Mouse (Mus musculus) liver, embryonic 14.5 days (tissue): ENCODE results near the gene Wdr35. TPM values are rescaled to one million over a fixed set of nuclear protein-coding genes. Genes with fewer than 3 reads are reported as not detected.

Source experiments
- ATAC-seq: fragments of 200-750 bp; cut with Nextera tagmentation; 2 replicates; pipeline ENCODE4 v1.8.0; 2017; ENCODE audit warnings: moderate number of reproducible peaks, mild to moderate bottlenecking, moderate library complexity; ENCODE audit not compliant: insufficient read depth
- DNase-seq, 3 experiments: peaks; one replicate each; pipeline ENCODE4 v3.0.0-alpha.2; 2012 to 2013; ENCODE audit warnings: low read depth in 3 of 3, low spot score in 3 of 3
- H3K27ac ChIP-seq: fragments of 300-500 bp; sonication (generic); 2 replicates; pipeline ENCODE4 v1.5.1; 2014; ENCODE audit warnings: moderate library complexity, mild to moderate bottlenecking, control low read depth, inconsistent platforms
- H3K27me3 ChIP-seq: fragments of 300-500 bp; sonication (generic); 2 replicates; pipeline ENCODE4 v1.6.1; 2014; ENCODE audit warnings: mild to moderate bottlenecking, low read length, moderate library complexity; ENCODE audit not compliant: control insufficient read depth, insufficient read depth
- H3K36me3 ChIP-seq: fragments of 300-500 bp; sonication (generic); replicated peaks from 2 replicates; pipeline ENCODE4 v1.6.1; 2014; ENCODE audit warnings: low read depth; ENCODE audit not compliant: control insufficient read depth, insufficient read depth
- H3K4me1 ChIP-seq, 2 experiments: fragments of 200-500 bp in 1 of 2; fragments of 300-500 bp in 1 of 2; sonication (generic) in 1 of 2; replicated peaks; 2 replicates each; pipeline ENCODE4 v1.6.1; 2012 to 2014; ENCODE audit warnings: antibody characterized with exemption in 1 of 2, inconsistent platforms in 1 of 2, low read length in 1 of 2; ENCODE audit not compliant: control insufficient read depth in 2 of 2, insufficient read depth in 2 of 2
- H3K4me2 ChIP-seq: fragments of 300-500 bp; sonication (generic); 2 replicates; pipeline ENCODE4 v1.6.1; 2014; ENCODE audit warnings: low read depth, mild to moderate bottlenecking, control low read depth, moderate library complexity
- H3K4me3 ChIP-seq, 2 experiments: fragments of 200-500 bp in 1 of 2; fragments of 300-500 bp in 1 of 2; sonication (generic) in 1 of 2; 2 replicates each; pipeline ENCODE4 v1.5.1; 2012 to 2014; ENCODE audit warnings: low read depth in 2 of 2, low read length in 2 of 2, mild to moderate bottlenecking in 2 of 2, control low read depth in 1 of 2, inconsistent platforms in 1 of 2, moderate library complexity in 1 of 2; ENCODE audit not compliant: insufficient read depth in 1 of 2
- H3K9ac ChIP-seq: fragments of 300-500 bp; sonication (generic); replicated peaks from 2 replicates; pipeline ENCODE4 v1.6.1; 2014; ENCODE audit warnings: mild to moderate bottlenecking, control low read depth, moderate library complexity
- H3K9me3 ChIP-seq: fragments of 300-500 bp; sonication (generic); 2 replicates; pipeline ENCODE4 v1.6.1; 2016; ENCODE audit warnings: low read length, mixed read lengths; ENCODE audit not compliant: control insufficient read depth
- CTCF ChIP-seq: IDR thresholded peaks from 2 replicates; pipeline ENCODE4 v1.5.1; 2016; ENCODE audit warnings: antibody characterized with exemption, low read depth, control low read depth
- EP300 ChIP-seq: IDR thresholded peaks from 2 replicates; pipeline ENCODE4 v1.6.1; 2016; ENCODE audit warnings: antibody characterized with exemption, low read depth
- WGBS: fragments of 180-500 bp; shearing (Covaris S2); extraction: QIAGEN DNeasy Blood & Tissue Kit; methylation state at CpG from one replicate; pipeline ENCODE4 v1.1.7; 2014; ENCODE audit not compliant: insufficient replicate concordance; 5-methylcytosine and 5-hydroxymethylcytosine counted together
- polyA plus RNA-seq, 2 experiments: library from polyadenylated mRNA; depleted of rRNA in 1 of 2; stranded (reverse) in 1 of 2; unstranded in 1 of 2; fragments of >200 nt; fragmentation: Nextera tagmentation in 1 of 2; extraction: Ambion mirVana in 1 of 2; gene quantifications; 2 replicates each; pipeline versions ENCODE4 v1.2.1 to v1.2.3; 2012 to 2014

The Wdr35 gene
- polyA plus RNA-seq, 2 experiments = 0.63 to 2.0 TPM

GRCm38 (mm10) chr12:9007146-9007545 lies 33.5 kb downstream of the Wdr35 start:
- no peak for ATAC-seq
- WGBS = 30% methylated on average over 4 of the region's 4 CpGs
- H3K27me3 ChIP-seq = no peaks in the 10 kb centered on the region
- no peaks in the 10 kb centered on the region for H3K4me1 ChIP-seq
- H3K9ac ChIP-seq = no peak overlapping the region
- H3K36me3 ChIP-seq = no peaks in the 10 kb centered on the region
- no peak for DNase-seq
- H3K9me3 ChIP-seq = no peaks in the 10 kb centered on the region
- TF ChIP-seq EP300 = no peak
- no peak overlapping the region for H3K4me3 ChIP-seq
- H3K27ac ChIP-seq = no peak overlapping the region
- H3K4me2 ChIP-seq = no peak overlapping the region

GRCm38 (mm10) chr12:9007811-9008210 lies 34.1 kb downstream of the Wdr35 start:
- H3K4me1 ChIP-seq = no peaks in the 10 kb centered on the region
- DNase-seq = no peak

GRCm38 (mm10) chr12:9010311-9010710 lies 36.6 kb downstream of the Wdr35 start:
- H3K27ac ChIP-seq = no peak overlapping the region
- H3K36me3 ChIP-seq = no peaks in the 10 kb centered on the region
- no peak overlapping the region for H3K4me3 ChIP-seq
- no peak overlapping the region for H3K4me2 ChIP-seq
- DNase-seq (no peak), ATAC-seq (no peak)
- TF ChIP-seq CTCF = no peak
- TF ChIP-seq EP300 = no peak
- WGBS = 58% methylated on average over 4 of the region's 4 CpGs
- H3K9ac ChIP-seq = no peak overlapping the region
- H3K27me3 ChIP-seq = no peaks in the 10 kb centered on the region
- no peaks in the 10 kb centered on the region for H3K4me1 ChIP-seq
- no peaks in the 10 kb centered on the region for H3K9me3 ChIP-seq

More at GRCm38 (mm10) chr12:9007811-9008210, 34.1 kb downstream of the Wdr35 start:
- H3K36me3 ChIP-seq = no peaks in the 10 kb centered on the region
- TF ChIP-seq CTCF (no peak), EP300 (no peak)
- H3K4me3 ChIP-seq = no peak overlapping the region
- WGBS = 78% methylated on average over 6 of the region's 6 CpGs
- no peak overlapping the region for H3K4me2 ChIP-seq
- H3K9ac ChIP-seq = no peak overlapping the region
- no peaks in the 10 kb centered on the region for H3K9me3 ChIP-seq
- no peak for ATAC-seq
- no peaks in the 10 kb centered on the region for H3K27me3 ChIP-seq
- H3K27ac ChIP-seq = no peak overlapping the region

GRCm38 (mm10) chr12:9016376-9016775 lies 42.7 kb downstream of the Wdr35 start:
- Histone ChIP-seq H3K4me2 (no peak overlapping the region), H3K9me3 (no peaks in the 10 kb centered on the region), H3K27ac (no peak overlapping the region), H3K4me1 (no peaks in the 10 kb centered on the region), H3K36me3 (no peaks in the 10 kb centered on the region), H3K9ac (no peak overlapping the region), H3K27me3 (no peaks in the 10 kb centered on the region), H3K4me3 (no peak overlapping the region)
- TF ChIP-seq EP300 = no peak
- no peak for TF ChIP-seq CTCF
- no peak for DNase-seq
- WGBS = 74% methylated on average over 9 of the region's 9 CpGs
- ATAC-seq = no peak

- TF ChIP-seq CTCF (no peak), EP300 (no peak)
- H3K4me1 ChIP-seq = no peaks in the 10 kb centered on the region
- ATAC-seq = no peak
- no peak overlapping the region for H3K4me2 ChIP-seq
- no peak overlapping the region for H3K4me3 ChIP-seq
- no peak overlapping the region for H3K9ac ChIP-seq
- DNase-seq = no peak
- 79% methylated on average over 8 of the region's 8 CpGs for WGBS
- no peaks in the 10 kb centered on the region for H3K27me3 ChIP-seq
- no peak overlapping the region for H3K27ac ChIP-seq
- H3K9me3 ChIP-seq = no peaks in the 10 kb centered on the region
- H3K36me3 ChIP-seq = no peaks in the 10 kb centered on the region
Measured at GRCm38 (mm10) chr12:9020431-9020830, 46.7 kb downstream of the Wdr35 start.

GRCm38 (mm10) chr12:9020986-9021385 lies 47.3 kb downstream of the Wdr35 start:
- TF ChIP-seq EP300 = no peak
- no peak for TF ChIP-seq CTCF
- no peaks in the 10 kb centered on the region for H3K4me1 ChIP-seq
- no peak overlapping the region for H3K4me3 ChIP-seq
- no peaks in the 10 kb centered on the region for H3K27me3 ChIP-seq
- no peaks in the 10 kb centered on the region for H3K36me3 ChIP-seq
- ATAC-seq = no peak
- no peak overlapping the region for H3K4me2 ChIP-seq
- H3K27ac ChIP-seq = no peak overlapping the region
- 46% methylated on average over 3 of the region's 3 CpGs for WGBS
- H3K9ac ChIP-seq = no peak overlapping the region
- DNase-seq = no peak
- H3K9me3 ChIP-seq = no peaks in the 10 kb centered on the region
